ENCODE assay signal across 26 mouse cellular contexts in the genomic region with DNA sequence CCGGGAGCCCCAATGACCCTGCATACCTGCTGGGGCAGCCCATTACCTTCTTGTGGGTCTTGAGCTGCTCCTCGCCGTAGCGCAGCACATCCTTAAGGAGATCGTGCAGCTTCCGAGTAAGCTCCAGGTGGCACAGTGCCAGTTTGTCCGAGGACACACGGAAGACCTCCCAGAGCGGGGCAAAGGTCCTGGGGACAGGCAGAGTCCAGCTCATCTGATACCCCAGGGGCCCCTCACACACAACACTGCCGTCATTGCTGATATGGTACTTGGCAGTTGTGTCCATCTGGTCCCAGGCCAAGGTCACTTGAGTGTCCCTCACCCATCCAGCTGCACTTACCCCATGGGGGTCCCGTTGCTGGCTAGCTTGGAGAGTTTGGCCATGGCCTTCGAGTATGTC. TPM values are rescaled to one million over a fixed set of nuclear protein-coding genes. Genes with fewer than 3 reads are reported as not detected.
A peak's percentile ranks its signal among the peaks of the same experiment; 100 is the strongest.
DNase-seq lines count a peak whose midpoint lies in the region; ATAC-seq and TF ChIP-seq lines count a peak whose summit lies in the region.
"Had no signal": no experiment of that assay in that cellular context is flagged by ENCODE, and none has a peak within 500 bp of the region (broad histone marks: within the 10 kb centered on the region; RNA-seq: fewer than 3 reads in every experiment).

No protein-coding gene starts in this region.

- no peaks in the 10 kb centered on the region for H3K36me3 ChIP-seq in heart, postnatal 0 days (replicated peaks; ENCODE audit: control insufficient read depth, insufficient read depth, low read length)
- no peaks in the 10 kb centered on the region for H3K36me3 ChIP-seq in heart, embryonic 10.5 days
- H3K36me3 ChIP-seq: embryonic facial prominence, embryonic 10.5 days; heart, embryonic 13.5 days had no signal

- no peak for TF ChIP-seq CTCF in heart, postnatal 0 days (IDR thresholded peaks at IDR 0.05; ENCODE audit: low read depth)
- no peak for TF ChIP-seq CTCF in left cerebral cortex, adult 2 months (IDR thresholded peaks at IDR 0.05)

- peaks cover 13% of the 10 kb centered on the region; the same call in 1 of the 2 replicates for H3K4me1 ChIP-seq in heart, postnatal 0 days (ENCODE audit: control insufficient read depth, insufficient read depth)
- no peaks in the 10 kb centered on the region for H3K4me1 ChIP-seq in heart, embryonic 10.5 days

- H3K9ac ChIP-seq in heart, postnatal 0 days (replicated peaks; ENCODE audit: low read depth, low read length): no peak overlapping the region
- H3K9ac ChIP-seq: forebrain, embryonic 15.5 days; heart, embryonic 13.5 days; hindbrain, embryonic 14.5 days; neural tube, embryonic 15.5 days had no signal

- intact Hi-C loops in left cerebral cortex, adult 2 months (cut with DNase I): no loop called here

- no peaks in the 10 kb centered on the region for H3K9me3 ChIP-seq in heart, postnatal 0 days (replicated peaks; ENCODE audit: control insufficient read depth, low read length)
- no peaks in the 10 kb centered on the region for H3K9me3 ChIP-seq in heart, embryonic 10.5 days
- H3K9me3 ChIP-seq: embryonic facial prominence, embryonic 10.5 days; forebrain, embryonic 15.5 days; heart, embryonic 13.5 days; neural tube, embryonic 15.5 days had no signal

- 0 out of 2 replicates have a peak, but pooled peaks cover 7% of the 10 kb centered on the region for H3K27me3 ChIP-seq in heart, postnatal 0 days (ENCODE audit: control insufficient read depth, insufficient read depth, low read length)
- peaks cover 90% of the 10 kb centered on the region for H3K27me3 ChIP-seq in heart, embryonic 10.5 days (ENCODE audit: insufficient read depth, poor library complexity, severe bottlenecking)
- H3K27me3 ChIP-seq: CH12.LX; forebrain, embryonic 15.5 days; neural tube, embryonic 15.5 days had no signal

- no peak overlapping the region for H3K4me3 ChIP-seq in heart, postnatal 0 days (ENCODE audit: low read depth, low read length)
- H3K4me3 ChIP-seq in heart, embryonic 10.5 days: no peak overlapping the region
- no peak overlapping the region for H3K4me3 ChIP-seq in left cerebral cortex, adult 2 months
- H3K4me3 ChIP-seq: embryonic facial prominence, embryonic 10.5 days; forebrain, embryonic 15.5 days; heart, embryonic 13.5 days; neural tube, embryonic 15.5 days had no signal

- peak; percentile 25 for ATAC-seq in heart, postnatal 0 days (ENCODE audit: insufficient read depth, low read depth)
- ATAC-seq: forebrain, embryonic 15.5 days; inflammation-experienced regulatory T-cells, adult 6 months had no signal

- H3K27ac ChIP-seq in heart, postnatal 0 days (ENCODE audit: low read depth): no peak overlapping the region
- no peak overlapping the region for H3K27ac ChIP-seq in heart, embryonic 10.5 days
- H3K27ac ChIP-seq in left cerebral cortex, adult 2 months: peak overlapping the region; percentile 3; the same call in 1 of the 2 replicates
- H3K27ac ChIP-seq: embryonic facial prominence, embryonic 10.5 days; forebrain, embryonic 15.5 days; heart, embryonic 13.5 days; hindbrain, embryonic 14.5 days; neural tube, embryonic 15.5 days had no signal

- TF ChIP-seq EP300 in heart, postnatal 0 days (IDR thresholded peaks at IDR 0.05; ENCODE audit: low read depth): no peak

- DNase-seq in heart, postnatal 0 days (ENCODE audit: low spot score): no peak
- DNase-seq in heart, embryonic 10.5 days (ENCODE audit: low spot score): no peak
- no peak for DNase-seq in left cerebral cortex, adult 2 months (ENCODE audit: extremely low spot score in 1 of 2, low spot score in 2 of 2)
- DNase-seq in left cerebral cortex, adult 11 months (ENCODE audit: low spot score): no peak
- peak; percentile 35 for DNase-seq in ovary, adult 18-20 months (ENCODE audit: low spot score)
- DNase-seq in ovary, postnatal 14 days (ENCODE audit: low spot score): no peak
- DNase-seq in gastrocnemius, adult 18-20 months (ENCODE audit: low spot score): no peak
- DNase-seq: adrenal gland, postnatal 10 days; B cell, adult 2 months; gastrocnemius, postnatal 10 days; heart, postnatal 36 days; kidney, postnatal 14 days; lung, adult 18-20 months; right cerebral cortex, postnatal 25 days; spleen, adult 18-20 months; thymus, postnatal 25 days had no signal

- no peak overlapping the region for H3K4me2 ChIP-seq in heart, postnatal 0 days (ENCODE audit: low read depth, low read length)
- H3K4me2 ChIP-seq: forebrain, embryonic 15.5 days; heart, embryonic 13.5 days; hindbrain, embryonic 14.5 days; liver, embryonic 11.5 days; neural tube, embryonic 15.5 days had no signal

- WGBS in heart, postnatal 0 days: 52% methylated on average over 12 of the region's 12 CpGs
- WGBS in heart, embryonic 10.5 days: 78% methylated on average over 12 of the region's 12 CpGs

RNA-seq across cellular contexts. Expression of a gene that starts 8.4 kb away (rescaled TPM):
- total RNA-seq in heart, postnatal 0 days (2014; rRNA removed; ENCODE audit: low replicate concordance): 0.04 and 1.1 TPM in 2 replicates
- polyA plus RNA-seq in heart, postnatal 0 days (2015; fragmentation: Nextera tagmentation; extraction: Ambion mirVana): 0.92 and 1.4 TPM in 2 replicates
- 2.0 and 3.1 TPM in 2 replicates for polyA plus RNA-seq in heart, embryonic 10.5 days (2016; fragmentation: Nextera tagmentation; extraction: Ambion mirVana)
- 100 to 1,000 TPM; 184 TPM for total RNA-seq in left cerebral cortex, adult 2 months (2021)
- total RNA-seq in gastrocnemius, adult 18-20 months (2021): not detected

RNA-seq across cellular contexts. Expression of a gene that starts 15.5 kb away (rescaled TPM):
- 8.7 TPM in 2 replicates for total RNA-seq in heart, postnatal 0 days (2014; rRNA removed; ENCODE audit: low replicate concordance)
- polyA plus RNA-seq in heart, postnatal 0 days (2015; fragmentation: Nextera tagmentation; extraction: Ambion mirVana): 6.4 TPM in 2 replicates
- polyA plus RNA-seq in heart, embryonic 10.5 days (2016; fragmentation: Nextera tagmentation; extraction: Ambion mirVana): 1.6 and 2.9 TPM in 2 replicates
- total RNA-seq in left cerebral cortex, adult 2 months (2021): under 1 TPM; 0.68 to 0.79 TPM
- 1 to 10 TPM; 1.7 to 2.4 TPM for total RNA-seq in gastrocnemius, adult 18-20 months (2021)
- total RNA-seq: granulocyte monocyte progenitor cell, adult 5-6 weeks had no signal

RNA-seq across cellular contexts. Expression of a gene that starts 28.1 kb away (rescaled TPM):
- not detected in 2 replicates for total RNA-seq in heart, postnatal 0 days (2014; rRNA removed; ENCODE audit: low replicate concordance)
- 1.5 and 2.4 TPM in 2 replicates for polyA plus RNA-seq in heart, postnatal 0 days (2015; fragmentation: Nextera tagmentation; extraction: Ambion mirVana)
- 0.99 and 1.5 TPM in 2 replicates for polyA plus RNA-seq in heart, embryonic 10.5 days (2016; fragmentation: Nextera tagmentation; extraction: Ambion mirVana)
- total RNA-seq in left cerebral cortex, adult 2 months (2021): 1 to 10 TPM; 1.2 to 4.7 TPM
- total RNA-seq in gastrocnemius, adult 18-20 months (2021): under 1 TPM; 0.78 TPM
- polyA plus RNA-seq: embryonic facial prominence, embryonic 10.5 days; forebrain, embryonic 15.5 days; limb, embryonic 11.5 days had no signal

RNA-seq across cellular contexts. Expression of a gene that starts 41.0 kb away (rescaled TPM):
- total RNA-seq in heart, postnatal 0 days (2014; rRNA removed; ENCODE audit: low replicate concordance): 14.6 and 16.9 TPM in 2 replicates
- 5.7 and 5.8 TPM in 2 replicates for polyA plus RNA-seq in heart, postnatal 0 days (2015; fragmentation: Nextera tagmentation; extraction: Ambion mirVana)
- 6.7 and 9.7 TPM in 2 replicates for polyA plus RNA-seq in heart, embryonic 10.5 days (2016; fragmentation: Nextera tagmentation; extraction: Ambion mirVana)
- total RNA-seq in left cerebral cortex, adult 2 months (2021): 1 to 10 TPM; 5.5 to 5.8 TPM
- total RNA-seq in gastrocnemius, adult 18-20 months (2021): 1 to 10 TPM; 1.4 to 2.2 TPM

RNA-seq across cellular contexts. Expression of a gene that starts 45.5 kb away (rescaled TPM):
- total RNA-seq in heart, postnatal 0 days (2014; rRNA removed; ENCODE audit: low replicate concordance): 0.57 and 1.2 TPM in 2 replicates
- polyA plus RNA-seq in heart, postnatal 0 days (2015; fragmentation: Nextera tagmentation; extraction: Ambion mirVana): 0.51 and 0.60 TPM in 2 replicates
- 0.31 and 0.48 TPM in 2 replicates for polyA plus RNA-seq in heart, embryonic 10.5 days (2016; fragmentation: Nextera tagmentation; extraction: Ambion mirVana)
- 100 to 1,000 TPM; 313 to 351 TPM for total RNA-seq in left cerebral cortex, adult 2 months (2021)
- total RNA-seq in gastrocnemius, adult 18-20 months (2021): not detected

Comparison
In these comparisons a context has a peak if more than half of its experiments do, and no peak if none do; other contexts are left out.
1. RNA of a gene that starts 8.4 kb away (total RNA-seq): 184 TPM in left cerebral cortex, adult 2 months; not detected in gastrocnemius, adult 18-20 months and 0.04 to 1.1 TPM in heart, postnatal 0 days; every median in the first group is over 10 times any median in the second.